Comparison of ENCODE assay signal across 21 mouse cellular contexts in the genomic region with DNA sequence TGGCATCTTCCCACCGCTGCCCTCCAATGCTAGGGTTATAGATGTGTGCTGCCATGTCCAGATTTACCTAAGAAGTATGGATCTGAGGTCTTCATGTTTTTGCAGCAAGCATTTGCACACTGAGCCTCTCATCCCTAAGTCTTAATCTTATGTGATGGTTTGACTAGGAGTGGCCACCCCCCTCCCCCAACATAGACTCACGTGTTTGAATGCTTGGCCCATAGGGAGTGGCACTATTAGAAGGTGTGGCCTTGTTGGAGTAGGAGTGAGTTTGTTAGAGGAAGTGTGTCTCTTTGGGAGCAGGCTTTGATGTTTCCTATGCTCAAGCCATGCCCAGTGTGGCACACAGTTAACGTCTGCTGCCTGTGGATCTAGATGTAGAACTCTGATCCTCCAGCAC. TPM values are rescaled to one million over a fixed set of nuclear protein-coding genes. Genes with fewer than 3 reads are reported as not detected.
"Had no signal": no experiment of that assay in that cellular context is flagged by ENCODE, and none has a peak within 500 bp of the region (broad histone marks: within the 10 kb centered on the region; RNA-seq: fewer than 3 reads in every experiment).

No protein-coding gene starts in this region.

- H3K4me1 ChIP-seq: neural tube, embryonic 13.5 days; neural tube, embryonic 15.5 days; stomach, embryonic 15.5 days had no signal

- H3K4me2 ChIP-seq: neural tube, embryonic 13.5 days; neural tube, embryonic 15.5 days; stomach, embryonic 15.5 days had no signal

- H3K27me3 ChIP-seq: neural tube, embryonic 13.5 days; neural tube, embryonic 15.5 days; stomach, embryonic 15.5 days had no signal

- H3K9ac ChIP-seq: neural tube, embryonic 13.5 days; neural tube, embryonic 15.5 days; stomach, embryonic 15.5 days had no signal

- H3K4me3 ChIP-seq: neural tube, embryonic 13.5 days; neural tube, embryonic 15.5 days; stomach, embryonic 15.5 days had no signal

- H3K9me3 ChIP-seq: stomach, embryonic 15.5 days had no signal

- H3K27ac ChIP-seq: neural tube, embryonic 13.5 days; neural tube, embryonic 15.5 days; stomach, embryonic 15.5 days; stomach, postnatal 0 days had no signal

- DNase-seq: retina, postnatal 1 day; right cerebral cortex, adult 18-20 months; right cerebral cortex, postnatal 14 days; right cerebral cortex, postnatal 25 days; right cerebral cortex, postnatal 4 days; spleen, adult 18-20 months; thymus, adult 18-20 months; thymus, adult 2 months; thymus, postnatal 14 days; thymus, postnatal 25 days; thymus, postnatal 36 days; thymus, postnatal 4 days had no signal

RNA-seq across cellular contexts. Expression of gene Zfp454, which starts 8.8 kb away (rescaled TPM):
- polyA plus RNA-seq: small intestine, adult 2 months; spleen, adult 2 months; thymus, adult 2 months had no signal

RNA-seq across cellular contexts. Expression of gene Grm6, which starts 28.2 kb away (rescaled TPM):
- polyA plus RNA-seq: neural tube, embryonic 13.5 days; neural tube, embryonic 14.5 days; stomach, embryonic 14.5 days; stomach, postnatal 0 days; urinary bladder, adult 2 months had no signal

RNA-seq across cellular contexts. Expression of gene Zfp879, which starts 37.3 kb away (rescaled TPM):
- polyA plus RNA-seq: small intestine, adult 2 months had no signal
